Mouse (Mus musculus) embryonic facial prominence, embryonic 11.5 days (tissue): ENCODE results near the gene Snrnp25. TPM values are rescaled to one million over a fixed set of nuclear protein-coding genes. Genes with fewer than 3 reads are reported as not detected.

ENCODE experiments used
- polyA plus RNA-seq: library from polyadenylated mRNA; unstranded; fragments of >200 nt; fragmentation: Nextera tagmentation; extraction: Ambion mirVana; gene quantifications from 2 replicates; pipeline ENCODE4 v1.2.1, GENCODE M21; 2014

Gene Snrnp25
- polyA plus RNA-seq, 1 experiment from 2014 or later: 91.8 TPM

Other genes with a start within 250 kb of the Snrnp25 start
- gene 4930524B15Rik, start 239.8 kb upstream of the Snrnp25 start, polyA plus RNA-seq: 0.17 TPM in 1 of 2 replicates, not detected in the other
- 8.0 and 9.8 TPM in 2 replicates for gene Nsg2, start 205.0 kb upstream of the Snrnp25 start, polyA plus RNA-seq
- 0.08 TPM in 1 of 2 replicates, not detected in the other for gene Il9r, start 5.1 kb upstream of the Snrnp25 start, polyA plus RNA-seq
- gene Rhbdf1, start 16.9 kb downstream of the Snrnp25 start, polyA plus RNA-seq: 21.6 and 24.0 TPM in 2 replicates
- 29.6 and 30.9 TPM in 2 replicates for gene Mpg, start 21.1 kb downstream of the Snrnp25 start, polyA plus RNA-seq
- 23.4 and 28.7 TPM in 2 replicates for gene Nprl3, start 62.3 kb downstream of the Snrnp25 start, polyA plus RNA-seq
- gene Hba-x, start 71.0 kb downstream of the Snrnp25 start, polyA plus RNA-seq: 2,193 and 2,570 TPM in 2 replicates
- 2,270 and 2,500 TPM in 2 replicates for gene Hba-a1, start 78.1 kb downstream of the Snrnp25 start, polyA plus RNA-seq
- gene Hbq1b, start 81.5 kb downstream of the Snrnp25 start, polyA plus RNA-seq: 6.3 and 6.8 TPM in 2 replicates
- gene Hba-a2, start 91.1 kb downstream of the Snrnp25 start, polyA plus RNA-seq: 4,574 and 5,165 TPM in 2 replicates
- 0.50 TPM in 1 of 2 replicates, not detected in the other for gene Hbq1a, start 94.7 kb downstream of the Snrnp25 start, polyA plus RNA-seq
- gene Sh3pxd2b, start 142.4 kb downstream of the Snrnp25 start, polyA plus RNA-seq: 17.2 and 18.0 TPM in 2 replicates
- gene Ubtd2, start 250.0 kb downstream of the Snrnp25 start, polyA plus RNA-seq: 99.8 and 104 TPM in 2 replicates